Mouse (Mus musculus) MEL (cell line): ENCODE measurements at regions not wholly inside any gene's neighbourhood (a gene's known extent, or its start where the extent isn't known, plus 50 kb on each side); places are given as distances from the start of the nearest gene placed in this dataset.
A peak's percentile ranks its signal among the peaks of the same experiment; 100 is the strongest.

Experiments used
- DNase-seq: peaks from one replicate; pipeline ENCODE4 v3.0.0; 2011; ENCODE audit warnings: low read depth, low spot score
- H3K27ac ChIP-seq: 2 replicates; pipeline ENCODE4 v1.5.1; 2012; ENCODE audit warnings: low read depth, mild to moderate bottlenecking, control low read depth, low read length, moderate library complexity; ENCODE audit not compliant: control insufficient read depth
- H3K27me3 ChIP-seq, 2 experiments: fragments of 150-350 bp in 1 of 2; sonication (generic) in 1 of 2; 2 replicates each; pipeline ENCODE4 v1.6.1; 2012; ENCODE audit warnings: low read length in 2 of 2, mild to moderate bottlenecking in 2 of 2, improper control_type of control experiment in 1 of 2, moderate library complexity in 1 of 2; ENCODE audit not compliant: insufficient read depth in 2 of 2, control insufficient read depth in 1 of 2
- H3K36me3 ChIP-seq, 2 experiments: 2 replicates each; pipeline ENCODE4 v1.6.1; 2012 to 2014; ENCODE audit warnings: low read length in 2 of 2, improper control_type of control experiment in 1 of 2, inconsistent platforms in 1 of 2, mild to moderate bottlenecking in 1 of 2; ENCODE audit not compliant: insufficient read depth in 2 of 2, control insufficient read depth in 1 of 2
- H3K4me1 ChIP-seq, 2 experiments: fragments of 150-350 bp in 1 of 2; sonication (generic) in 1 of 2; 2 replicates each; pipeline ENCODE4 v1.6.1; 2012; ENCODE audit warnings: low read length in 2 of 2, improper control_type of control experiment in 1 of 2, mild to moderate bottlenecking in 1 of 2; ENCODE audit not compliant: insufficient read depth in 2 of 2, control insufficient read depth in 1 of 2
- H3K4me3 ChIP-seq, 2 experiments: fragments of 150-350 bp in 1 of 2; sonication (generic) in 1 of 2; 2 replicates each; pipeline ENCODE4 v1.5.1; 2012; ENCODE audit warnings: low read depth in 2 of 2, low read length in 2 of 2, mild to moderate bottlenecking in 2 of 2, moderate library complexity in 2 of 2, control low read depth in 1 of 2, improper control_type of control experiment in 1 of 2; ENCODE audit not compliant: control insufficient read depth in 1 of 2, insufficient read depth in 1 of 2
- H3K79me2 ChIP-seq: 2 replicates; pipeline ENCODE4 v1.6.1; 2012; ENCODE audit warnings: mild to moderate bottlenecking, low read length, moderate library complexity; ENCODE audit not compliant: control insufficient read depth, poor library complexity, insufficient read depth
- H3K9ac ChIP-seq: 2 replicates; pipeline ENCODE4 v1.6.1; 2012; ENCODE audit warnings: low read depth, mild to moderate bottlenecking, control low read depth, low read length, moderate library complexity; ENCODE audit not compliant: control insufficient read depth, poor library complexity, severe bottlenecking
- H3K9me3 ChIP-seq: fragments of 150-350 bp; sonication (generic); replicated peaks from 2 replicates; pipeline ENCODE4 v1.6.1; 2012; ENCODE audit warnings: mild to moderate bottlenecking, low read length, improper control_type of control experiment, moderate library complexity; ENCODE audit not compliant: insufficient read depth
- CHD1 ChIP-seq: IDR thresholded peaks from 2 replicates; pipeline ENCODE4 v1.6.1; 2012; ENCODE audit warnings: low read depth, mild to moderate bottlenecking, inconsistent platforms, low read length, improper control_type of control experiment
- CHD2 ChIP-seq: IDR thresholded peaks from 2 replicates; pipeline ENCODE4 v1.6.1; 2011; ENCODE audit warnings: low read length, improper control_type of control experiment
- CTCF ChIP-seq, 3 experiments: IDR thresholded peaks in 2 of 3; conservative IDR thresholded peaks in 1 of 3; 2 replicates each; pipeline ENCODE4 v1.5.1; 2011 to 2012; ENCODE audit warnings: low read length in 3 of 3, low read depth in 2 of 3, mild to moderate bottlenecking in 2 of 3, improper control_type of control experiment in 1 of 3, inconsistent platforms in 1 of 3, mixed read lengths in 1 of 3, moderate library complexity in 1 of 3; ENCODE audit not compliant: control insufficient read depth in 1 of 3, insufficient read depth in 1 of 3, poor library complexity in 1 of 3, severe bottlenecking in 1 of 3
- EP300 ChIP-seq, 2 experiments: IDR thresholded peaks; 2 replicates each; pipeline ENCODE4 v1.6.1; 2011; ENCODE audit warnings: improper control_type of control experiment in 2 of 2, low read length in 2 of 2, low read depth in 1 of 2, mild to moderate bottlenecking in 1 of 2
- ETS1 ChIP-seq: IDR thresholded peaks from 2 replicates; pipeline ENCODE4 v1.6.1; 2012; ENCODE audit warnings: low read depth, mild to moderate bottlenecking, inconsistent platforms, low read length, improper control_type of control experiment, moderate library complexity
- HCFC1 ChIP-seq: IDR thresholded peaks from 2 replicates; pipeline ENCODE4 v1.6.1; 2012; ENCODE audit warnings: low read depth, mild to moderate bottlenecking, inconsistent platforms, low read length, improper control_type of control experiment, moderate library complexity
- MEF2A ChIP-seq: IDR thresholded peaks from 2 replicates; pipeline ENCODE4 v1.6.1; 2014; ENCODE audit warnings: low read depth, mild to moderate bottlenecking, inconsistent platforms, low read length, improper control_type of control experiment; ENCODE audit not compliant: poor library complexity, insufficient replicate concordance, severe bottlenecking; ENCODE audit errors: extremely low read depth
- MXI1 ChIP-seq: IDR thresholded peaks from 2 replicates; pipeline ENCODE4 v1.6.1; 2011; ENCODE audit warnings: mild to moderate bottlenecking, low read depth, low read length, improper control_type of control experiment
- NELFE ChIP-seq: IDR thresholded peaks from 2 replicates; pipeline ENCODE4 v1.6.1; 2011; ENCODE audit warnings: low read depth, low read length, improper control_type of control experiment
- NRF1 ChIP-seq: IDR thresholded peaks from 2 replicates; pipeline ENCODE4 v1.6.1; 2014; ENCODE audit warnings: low read depth, mild to moderate bottlenecking, inconsistent platforms, low read length, improper control_type of control experiment, moderate library complexity; ENCODE audit not compliant: poor library complexity, insufficient read depth, severe bottlenecking
- RCOR1 ChIP-seq: IDR thresholded peaks from 2 replicates; pipeline ENCODE4 v1.6.1; 2012; ENCODE audit warnings: low read depth, mild to moderate bottlenecking, inconsistent platforms, low read length, improper control_type of control experiment
- SIN3A ChIP-seq: IDR thresholded peaks from 2 replicates; pipeline ENCODE4 v1.6.1; 2012; ENCODE audit warnings: low read length, improper control_type of control experiment, inconsistent platforms
- TBP ChIP-seq: IDR thresholded peaks from 2 replicates; pipeline ENCODE4 v1.8.0; 2011; ENCODE audit warnings: low read depth, low read length, improper control_type of control experiment
- TCF12 ChIP-seq: IDR thresholded peaks from 2 replicates; pipeline ENCODE4 v1.6.1; 2014; ENCODE audit warnings: low read depth, mild to moderate bottlenecking, inconsistent platforms, low read length, improper control_type of control experiment, moderate library complexity
- UBTF ChIP-seq: IDR thresholded peaks from 2 replicates; pipeline ENCODE4 v1.6.1; 2012; ENCODE audit warnings: low read depth, mild to moderate bottlenecking, inconsistent platforms, low read length, improper control_type of control experiment, moderate library complexity, borderline replicate concordance; ENCODE audit not compliant: insufficient read depth
- USF1 ChIP-seq: IDR thresholded peaks from 2 replicates; pipeline ENCODE4 v1.6.1; 2014; ENCODE audit warnings: low read depth, mild to moderate bottlenecking, inconsistent platforms, low read length, improper control_type of control experiment, moderate library complexity
- ZC3H11A ChIP-seq: IDR thresholded peaks from 2 replicates; pipeline ENCODE4 v1.6.1; 2012; ENCODE audit warnings: low read depth, mild to moderate bottlenecking, inconsistent platforms, low read length, improper control_type of control experiment
- ZMIZ1 ChIP-seq: IDR thresholded peaks from 2 replicates; pipeline ENCODE4 v1.6.1; 2012; ENCODE audit warnings: low read depth, mild to moderate bottlenecking, inconsistent platforms, low read length, improper control_type of control experiment, moderate library complexity
- ZNF384 ChIP-seq: IDR thresholded peaks from 2 replicates; pipeline ENCODE4 v1.6.1; 2012; ENCODE audit warnings: low read depth, mild to moderate bottlenecking, inconsistent platforms, low read length, improper control_type of control experiment

DNA sequence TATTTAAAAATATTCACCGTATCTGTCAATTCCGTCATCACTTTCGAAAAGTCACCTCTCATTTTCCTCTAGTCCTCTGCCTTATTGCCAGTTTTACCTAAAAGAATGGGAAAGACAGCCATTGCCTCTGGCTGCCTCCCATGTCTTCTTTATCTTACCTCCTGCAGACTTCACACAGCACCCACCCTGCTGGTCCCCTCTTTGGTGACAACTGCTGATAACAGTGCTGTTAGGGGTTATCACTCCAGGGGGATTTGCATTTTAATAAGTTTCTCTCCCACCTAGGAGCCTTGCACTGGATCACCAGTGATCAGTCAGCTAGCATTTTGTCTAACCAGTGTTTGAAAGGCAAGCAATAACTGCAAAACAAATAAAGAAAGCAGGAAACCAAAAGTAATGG is 177.1 kb upstream of the Tenm2 start:
- no peaks in the 10 kb centered on the region for H3K9me3 ChIP-seq
- no peaks in the 10 kb centered on the region for H3K4me1 ChIP-seq
- no peaks in the 10 kb centered on the region for H3K27me3 ChIP-seq
- H3K4me3 ChIP-seq = no peak overlapping the region
- H3K36me3 ChIP-seq = no peaks in the 10 kb centered on the region
- TF ChIP-seq CHD2 = no peak
- TF ChIP-seq TCF12 = peak; percentile 67; the same call in 1 of the 2 replicates
- TF ChIP-seq RCOR1 = 0 out of 2 replicates have a peak, but pooled peaks have one; percentile 24
- no peak for TF ChIP-seq ZC3H11A
- no peak for TF ChIP-seq HCFC1
- peak; percentile 31 to 59; a peak in 3 of 4 replicates for TF ChIP-seq EP300 (IDR thresholded peaks at IDR 0.05; ENCODE audit: low read depth in 1 of 2, low read length in 2 of 2)
- H3K79me2 ChIP-seq = no peaks in the 10 kb centered on the region
- no peak overlapping the region for H3K9ac ChIP-seq
- peak; percentile 37 for DNase-seq
- no peak overlapping the region for H3K27ac ChIP-seq

- no peaks in the 10 kb centered on the region for H3K4me1 ChIP-seq
- DNase-seq = no peak
- no peaks in the 10 kb centered on the region for H3K9me3 ChIP-seq
- TF ChIP-seq RCOR1 (no peak), MXI1 (no peak), NRF1 (no peak), ZMIZ1 (no peak), ZNF384 (no peak), ETS1 (no peak), CTCF (IDR thresholded peaks at IDR 0.05 in 2 of 3, conservative IDR thresholded peaks at IDR 0.05 in 1 of 3; ENCODE audit: control insufficient read depth in 1 of 3, insufficient read depth in 1 of 3, low read depth in 2 of 3, low read length in 3 of 3, poor library complexity in 1 of 3, severe bottlenecking in 1 of 3) (no peak), SIN3A (no peak), TBP (no peak), USF1 (no peak)
- no peak overlapping the region for H3K4me3 ChIP-seq
- no peaks in the 10 kb centered on the region for H3K27me3 ChIP-seq
- no peaks in the 10 kb centered on the region for H3K36me3 ChIP-seq
- no peak overlapping the region for H3K9ac ChIP-seq
- H3K27ac ChIP-seq = no peak overlapping the region
- H3K79me2 ChIP-seq = no peaks in the 10 kb centered on the region
Observed at GRCm38 (mm10) chr11:37367971-37368370, 132.2 kb upstream of the Tenm2 start.

- H3K4me3 ChIP-seq = no peak overlapping the region
- H3K27me3 ChIP-seq = no peaks in the 10 kb centered on the region
- DNase-seq = no peak
- no peaks in the 10 kb centered on the region for H3K9me3 ChIP-seq
- no peaks in the 10 kb centered on the region for H3K4me1 ChIP-seq
- TF ChIP-seq NRF1 (no peak), CTCF (IDR thresholded peaks at IDR 0.05 in 2 of 3, conservative IDR thresholded peaks at IDR 0.05 in 1 of 3; ENCODE audit: control insufficient read depth in 1 of 3, insufficient read depth in 1 of 3, low read depth in 2 of 3, low read length in 3 of 3, poor library complexity in 1 of 3, severe bottlenecking in 1 of 3) (no peak), UBTF (no peak), MEF2A (no peak), CHD1 (no peak), NELFE (no peak)
- H3K79me2 ChIP-seq = no peaks in the 10 kb centered on the region
- H3K9ac ChIP-seq = no peak overlapping the region
- H3K36me3 ChIP-seq = no peaks in the 10 kb centered on the region
- no peak overlapping the region for H3K27ac ChIP-seq
Observed at GRCm38 (mm10) chr11:37364430-37364829, 128.7 kb upstream of the Tenm2 start.
